ENCODE assay signal across 11 mouse cellular contexts in genomic region chr11:11239346-11239745, GRCm38 (mm10).
DNase-seq lines count a peak whose midpoint lies in the region; ATAC-seq and TF ChIP-seq lines count a peak whose summit lies in the region.
"Had no signal": no experiment of that assay in that cellular context is flagged by ENCODE, and none has a peak within 500 bp of the region (broad histone marks: within the 10 kb centered on the region; RNA-seq: fewer than 3 reads in every experiment).

No protein-coding gene starts in this region.

- no peak for ATAC-seq in lung, embryonic 14.5 days (ENCODE audit: insufficient read depth)
- ATAC-seq in cerebellum, adult (ENCODE audit: insufficient number of reproducible peaks, low FRiP score, low TSS enrichment), result no peak

- H3K27me3 ChIP-seq in lung, embryonic 14.5 days (ENCODE audit: insufficient read depth, low read length), result no peaks in the 10 kb centered on the region
- H3K27me3 ChIP-seq in splenic B cell, adult 2 months (ENCODE audit: control insufficient read depth, insufficient read depth, low read length, poor library complexity, severe bottlenecking), result no peaks in the 10 kb centered on the region
- H3K27me3 ChIP-seq: limb, embryonic 15.5 days; neural tube, embryonic 12.5 days had no signal

- H3K27ac ChIP-seq in lung, embryonic 14.5 days (ENCODE audit: low read depth), result no peak overlapping the region
- H3K27ac ChIP-seq: limb, embryonic 15.5 days; neural tube, embryonic 12.5 days had no signal

- no peaks in the 10 kb centered on the region for H3K9me3 ChIP-seq in lung, embryonic 14.5 days (ENCODE audit: low read depth, low read length)
- H3K9me3 ChIP-seq: limb, embryonic 15.5 days; neural tube, embryonic 12.5 days had no signal

- no peak overlapping the region for H3K4me3 ChIP-seq in lung, embryonic 14.5 days (ENCODE audit: low read depth, low read length)
- H3K4me3 ChIP-seq: limb, embryonic 15.5 days; neural tube, embryonic 12.5 days had no signal

- 70% methylated on average over 1 of the region's 1 CpGs for WGBS in lung, embryonic 14.5 days

- no peaks in the 10 kb centered on the region for H3K4me1 ChIP-seq in lung, embryonic 14.5 days (ENCODE audit: insufficient read depth)
- H3K4me1 ChIP-seq: limb, embryonic 15.5 days; neural tube, embryonic 12.5 days had no signal

- TF ChIP-seq CTCF in lung, embryonic 14.5 days (IDR thresholded peaks at IDR 0.05; ENCODE audit: low read depth), result peak; percentile 52

- H3K4me2 ChIP-seq in lung, embryonic 14.5 days, result no peak overlapping the region
- H3K4me2 ChIP-seq: limb, embryonic 15.5 days; neural tube, embryonic 12.5 days had no signal

- H3K9ac ChIP-seq in lung, embryonic 14.5 days, result no peak overlapping the region
- H3K9ac ChIP-seq: limb, embryonic 15.5 days; neural tube, embryonic 12.5 days had no signal

- H3K36me3 ChIP-seq in lung, embryonic 14.5 days (ENCODE audit: insufficient read depth), result no peaks in the 10 kb centered on the region
- no peaks in the 10 kb centered on the region for H3K36me3 ChIP-seq in splenic B cell, adult 2 months (ENCODE audit: control insufficient read depth, insufficient read depth, low read length, poor library complexity, severe bottlenecking)
- H3K36me3 ChIP-seq: limb, embryonic 15.5 days; neural tube, embryonic 12.5 days had no signal

- peak; percentile 13 for DNase-seq in adrenal gland, postnatal 10 days
- no peak for DNase-seq in adrenal gland, adult 18-20 months (ENCODE audit: low spot score in 2 of 2)
- peak; percentile 18 for DNase-seq in lung, embryonic 14.5 days
- no peak for DNase-seq in lung, postnatal 25 days (ENCODE audit: low spot score)
- DNase-seq in embryo, embryonic 10 days (ENCODE audit: low spot score), result peak; percentile 22
- DNase-seq in splenic B cell, adult 2 months (ENCODE audit: low read depth, low spot score), result peak; percentile 22
- no peak for DNase-seq in right cerebral cortex, adult 18-20 months
- DNase-seq: kidney, postnatal 14 days had no signal

Comparison
In these comparisons a context has a peak if more than half of its experiments do, and no peak if none do; other contexts are left out.
1. DNase-seq: peak in adrenal gland, postnatal 10 days (single experiment), lung, embryonic 14.5 days (single experiment), embryo, embryonic 10 days (single experiment) and splenic B cell, adult 2 months (single experiment); none in adrenal gland, adult 18-20 months (0 of 2), lung, postnatal 25 days (single experiment) and right cerebral cortex, adult 18-20 months (single experiment).